Mouse (Mus musculus): Measurements from ENCODE around the gene Gpatch2. TPM values are rescaled to one million over a fixed set of nuclear protein-coding genes. Genes with fewer than 3 reads are reported as not detected.

Gpatch2 gene
- polyA plus RNA-seq, 1 experiment from 2014 or later: 5.7 TPM

DNA sequence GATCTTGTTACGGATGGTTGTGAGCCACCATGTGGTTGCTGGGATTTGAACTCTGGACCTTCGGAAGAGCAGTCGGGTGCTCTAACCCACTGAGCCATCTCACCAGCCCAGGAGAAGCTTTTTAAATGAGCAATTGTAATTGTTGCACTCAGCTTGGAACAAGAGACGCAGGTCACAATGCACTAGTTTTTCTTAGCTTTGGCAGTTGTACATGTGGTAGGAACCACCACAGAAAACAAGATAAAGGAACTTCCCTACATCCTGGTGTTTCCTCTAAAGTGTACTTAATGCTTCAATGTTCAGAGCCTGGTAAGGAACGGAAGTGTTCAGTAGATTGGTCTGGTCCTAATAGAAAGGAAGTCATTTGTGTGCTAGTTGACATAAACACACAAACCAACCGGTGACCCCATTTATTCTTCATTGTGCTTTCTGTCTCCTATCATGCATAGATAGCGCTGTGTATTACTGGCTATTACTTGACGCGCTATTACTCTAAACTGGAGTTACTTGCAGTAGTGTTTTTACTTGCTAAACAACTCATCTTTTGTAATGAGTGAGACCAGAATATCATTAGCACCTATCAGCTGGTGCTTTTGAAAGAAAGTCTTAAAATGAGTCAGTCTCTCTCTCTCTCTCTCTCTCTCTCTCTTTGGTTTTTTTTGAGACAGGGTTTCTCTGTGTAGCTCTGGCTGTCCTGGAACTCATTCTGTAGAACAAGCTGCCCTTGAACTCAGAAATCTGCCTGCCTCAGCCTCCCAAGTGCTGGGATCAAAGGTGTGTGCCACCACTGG is 1.5 kb downstream of the Gpatch2 start:
- Histone ChIP-seq H3K4me2 (ENCODE audit: low read depth, low read length) (no peak overlapping the region), H3K36me3 (ENCODE audit: control insufficient read depth, insufficient read depth) (no peaks in the 10 kb centered on the region), H3K27ac (ENCODE audit: low read length) (no peak overlapping the region), H3K9ac (ENCODE audit: low read depth, low read length) (no peak overlapping the region), H3K9me3 (replicated peaks; ENCODE audit: control insufficient read depth, low read length) (no peaks in the 10 kb centered on the region), H3K4me1 (ENCODE audit: control insufficient read depth, low read depth, low read length) (no peaks in the 10 kb centered on the region), H3K4me3 (ENCODE audit: low read depth, low read length) (no peak overlapping the region), H3K27me3 (ENCODE audit: control insufficient read depth, insufficient read depth, low read depth, low read length) (no peaks in the 10 kb centered on the region)
- ATAC-seq (ENCODE audit: low read depth): no peak
- WGBS (ENCODE audit: insufficient replicate concordance): 42% methylated on average over 9 of the region's 9 CpGs

GRCm38 (mm10) chr1:187220756-187221155 is 5.4 kb downstream of the Gpatch2 start:
- ATAC-seq (ENCODE audit: low read depth): no peak
- no peaks in the 10 kb centered on the region for H3K4me1 ChIP-seq (ENCODE audit: control insufficient read depth, low read depth, low read length)
- no peak overlapping the region for H3K4me2 ChIP-seq (ENCODE audit: low read depth, low read length)
- whole genome bisulfite sequencing (ENCODE audit: insufficient replicate concordance): 62% methylated on average over 6 of the region's 6 CpGs
- no peak overlapping the region for H3K9ac ChIP-seq (ENCODE audit: low read depth, low read length)
- H3K27ac ChIP-seq (ENCODE audit: low read length): no peak overlapping the region
- H3K27me3 ChIP-seq (ENCODE audit: control insufficient read depth, insufficient read depth, low read depth, low read length): no peaks in the 10 kb centered on the region
- H3K36me3 ChIP-seq (ENCODE audit: control insufficient read depth, insufficient read depth): no peaks in the 10 kb centered on the region
- H3K9me3 ChIP-seq (replicated peaks; ENCODE audit: control insufficient read depth, low read length): no peaks in the 10 kb centered on the region
- H3K4me3 ChIP-seq (ENCODE audit: low read depth, low read length): no peak overlapping the region

GRCm38 (mm10) chr1:187226328-187227025 is 11.2 kb downstream of the Gpatch2 start:
- Histone ChIP-seq H3K4me3 (ENCODE audit: low read depth, low read length) (no peak overlapping the region), H3K4me1 (ENCODE audit: control insufficient read depth, low read depth, low read length) (peaks cover 3% of the 10 kb centered on the region; the same call in 1 of the 2 replicates), H3K9ac (ENCODE audit: low read depth, low read length) (no peak overlapping the region), H3K9me3 (replicated peaks; ENCODE audit: control insufficient read depth, low read length) (no peaks in the 10 kb centered on the region), H3K4me2 (ENCODE audit: low read depth, low read length) (no peak overlapping the region), H3K36me3 (ENCODE audit: control insufficient read depth, insufficient read depth) (no peaks in the 10 kb centered on the region; the same call in 1 of the 2 replicates), H3K27ac (ENCODE audit: low read length) (peak overlapping the region; percentile 30; the same call in 1 of the 2 replicates), H3K27me3 (ENCODE audit: control insufficient read depth, insufficient read depth, low read depth, low read length) (no peaks in the 10 kb centered on the region)
- ATAC-seq (ENCODE audit: low read depth): peak; percentile 62
- WGBS (ENCODE audit: insufficient replicate concordance): 47% methylated on average over 11 of the region's 11 CpGs

- ATAC-seq (ENCODE audit: low read depth): no peak
- Histone ChIP-seq H3K27ac (ENCODE audit: low read length) (no peak overlapping the region), H3K36me3 (ENCODE audit: control insufficient read depth, insufficient read depth) (no peaks in the 10 kb centered on the region; the same call in 1 of the 2 replicates), H3K4me1 (ENCODE audit: control insufficient read depth, low read depth, low read length) (peaks cover 3% of the 10 kb centered on the region; the same call in 1 of the 2 replicates), H3K9ac (ENCODE audit: low read depth, low read length) (no peak overlapping the region), H3K4me2 (ENCODE audit: low read depth, low read length) (no peak overlapping the region), H3K9me3 (replicated peaks; ENCODE audit: control insufficient read depth, low read length) (no peaks in the 10 kb centered on the region), H3K27me3 (ENCODE audit: control insufficient read depth, insufficient read depth, low read depth, low read length) (no peaks in the 10 kb centered on the region), H3K4me3 (ENCODE audit: low read depth, low read length) (no peak overlapping the region)
- 67% methylated on average over 13 of the region's 13 CpGs for WGBS (ENCODE audit: insufficient replicate concordance)
Observed at GRCm38 (mm10) chr1:187228414-187229146, 13.3 kb downstream of the Gpatch2 start.

DNA sequence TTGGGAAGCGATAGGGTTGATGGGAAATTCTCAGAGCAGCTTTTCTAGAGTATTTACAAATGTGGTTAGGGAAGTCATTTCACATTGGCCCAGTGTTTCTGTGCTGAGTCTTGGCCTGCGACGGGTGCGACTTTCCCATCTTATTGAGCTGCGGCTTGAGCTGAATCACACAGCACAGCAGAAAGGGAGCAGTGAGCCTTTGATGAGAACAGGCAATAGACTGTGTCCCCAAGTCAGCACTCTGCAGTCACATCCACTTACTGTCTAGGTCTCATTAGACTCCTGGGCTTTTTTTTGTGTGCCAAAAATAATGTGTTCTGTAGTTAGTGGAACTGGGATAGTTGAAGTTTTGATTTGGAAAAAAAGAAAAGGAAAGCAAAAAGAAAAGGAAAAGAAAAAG is 14.9 kb downstream of the Gpatch2 start:
- H3K4me2 ChIP-seq (ENCODE audit: low read depth, low read length): no peak overlapping the region
- WGBS (ENCODE audit: insufficient replicate concordance): 82% methylated on average over 5 of the region's 5 CpGs
- no peak overlapping the region for H3K4me3 ChIP-seq (ENCODE audit: low read depth, low read length)
- no peaks in the 10 kb centered on the region for H3K9me3 ChIP-seq (replicated peaks; ENCODE audit: control insufficient read depth, low read length)
- H3K36me3 ChIP-seq (ENCODE audit: control insufficient read depth, insufficient read depth): no peaks in the 10 kb centered on the region; the same call in 1 of the 2 replicates
- H3K27me3 ChIP-seq (ENCODE audit: control insufficient read depth, insufficient read depth, low read depth, low read length): no peaks in the 10 kb centered on the region
- no peak overlapping the region for H3K9ac ChIP-seq (ENCODE audit: low read depth, low read length)
- H3K27ac ChIP-seq (ENCODE audit: low read length): no peak overlapping the region
- H3K4me1 ChIP-seq (ENCODE audit: control insufficient read depth, low read depth, low read length): peaks cover 3% of the 10 kb centered on the region; the same call in 1 of the 2 replicates
- no peak for ATAC-seq (ENCODE audit: low read depth)

DNA sequence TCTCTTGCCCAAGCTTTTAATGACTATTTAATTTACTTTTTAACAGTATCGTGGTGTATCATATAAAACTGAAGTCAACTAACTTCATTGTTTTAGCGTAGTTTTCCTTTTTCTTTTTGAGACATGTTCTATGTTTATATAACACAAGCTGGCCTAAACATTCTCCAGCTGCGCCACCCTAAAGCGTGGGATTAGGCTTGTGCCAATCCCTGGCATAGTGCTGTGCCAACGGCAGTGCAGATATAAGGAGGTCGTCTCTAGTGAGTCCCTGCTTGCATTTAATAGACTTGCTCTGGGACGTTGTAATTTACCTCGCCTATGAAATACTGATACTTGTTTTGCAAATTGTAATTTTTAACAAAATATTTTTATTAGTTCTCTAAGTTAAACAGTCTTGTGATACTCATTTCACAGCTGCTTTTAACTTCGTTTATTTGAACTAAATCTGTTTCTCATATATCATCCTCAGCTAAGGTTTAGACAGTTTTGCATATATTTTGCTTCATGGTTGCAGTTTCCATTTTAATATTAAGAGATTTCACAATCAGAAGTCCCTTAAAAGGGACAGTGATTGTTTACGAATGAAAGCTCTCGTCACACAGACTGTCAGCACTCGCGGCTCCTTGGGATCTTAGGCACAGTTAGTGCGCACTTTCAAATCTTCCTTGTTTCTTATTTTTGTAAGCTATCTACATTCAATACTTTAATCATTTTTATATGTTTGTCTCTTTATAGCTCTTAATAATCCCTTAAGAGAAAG is 17.1 kb downstream of the Gpatch2 start:
- no peak for ATAC-seq (ENCODE audit: low read depth)
- peaks cover 3% of the 10 kb centered on the region; the same call in 1 of the 2 replicates for H3K4me1 ChIP-seq (ENCODE audit: control insufficient read depth, low read depth, low read length)
- H3K36me3 ChIP-seq (ENCODE audit: control insufficient read depth, insufficient read depth): no peaks in the 10 kb centered on the region; the same call in 1 of the 2 replicates
- no peaks in the 10 kb centered on the region for H3K9me3 ChIP-seq (replicated peaks; ENCODE audit: control insufficient read depth, low read length)
- H3K4me2 ChIP-seq (ENCODE audit: low read depth, low read length): no peak overlapping the region
- H3K27me3 ChIP-seq (ENCODE audit: control insufficient read depth, insufficient read depth, low read depth, low read length): no peaks in the 10 kb centered on the region
- H3K27ac ChIP-seq (ENCODE audit: low read length): no peak overlapping the region
- H3K9ac ChIP-seq (ENCODE audit: low read depth, low read length): no peak overlapping the region
- 80% methylated on average over 14 of the region's 14 CpGs for WGBS (ENCODE audit: insufficient replicate concordance)
- no peak overlapping the region for H3K4me3 ChIP-seq (ENCODE audit: low read depth, low read length)

GRCm38 (mm10) chr1:187232996-187233615 is 17.8 kb downstream of the Gpatch2 start:
- H3K4me3 ChIP-seq (ENCODE audit: low read depth, low read length): no peak overlapping the region
- H3K4me1 ChIP-seq (ENCODE audit: control insufficient read depth, low read depth, low read length): no peaks in the 10 kb centered on the region
- no peak overlapping the region for H3K27ac ChIP-seq (ENCODE audit: low read length)
- no peak overlapping the region for H3K9ac ChIP-seq (ENCODE audit: low read depth, low read length)
- no peaks in the 10 kb centered on the region for H3K27me3 ChIP-seq (ENCODE audit: control insufficient read depth, insufficient read depth, low read depth, low read length)
- no peak overlapping the region for H3K4me2 ChIP-seq (ENCODE audit: low read depth, low read length)
- WGBS (ENCODE audit: insufficient replicate concordance): 81% methylated on average over 7 of the region's 7 CpGs
- no peak for ATAC-seq (ENCODE audit: low read depth)
- no peaks in the 10 kb centered on the region for H3K9me3 ChIP-seq (replicated peaks; ENCODE audit: control insufficient read depth, low read length)
- no peaks in the 10 kb centered on the region; the same call in 1 of the 2 replicates for H3K36me3 ChIP-seq (ENCODE audit: control insufficient read depth, insufficient read depth)

DNA sequence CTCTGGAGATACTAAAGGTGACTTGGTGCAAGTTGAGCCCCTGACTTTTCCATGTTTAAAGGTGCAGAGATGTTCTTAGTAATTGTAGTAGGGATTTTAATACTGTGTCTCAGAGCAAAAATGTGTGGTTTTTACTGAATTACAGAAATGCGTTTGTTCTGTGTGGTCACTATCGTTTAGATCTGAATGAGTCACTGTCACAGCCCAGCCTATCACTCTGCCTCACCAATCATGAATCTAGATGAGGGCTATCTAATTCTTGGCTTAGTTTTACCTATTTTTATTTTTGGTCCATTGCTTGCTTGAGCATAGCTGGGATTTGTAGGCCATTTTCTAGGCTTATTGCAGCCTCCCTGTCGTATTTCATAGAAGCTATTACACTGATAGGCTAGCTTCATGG is 19.9 kb downstream of the Gpatch2 start:
- WGBS (ENCODE audit: insufficient replicate concordance): 66% methylated on average over 3 of the region's 3 CpGs
- H3K27ac ChIP-seq (ENCODE audit: low read length): no peak overlapping the region
- no peaks in the 10 kb centered on the region for H3K4me1 ChIP-seq (ENCODE audit: control insufficient read depth, low read depth, low read length)
- H3K9me3 ChIP-seq (replicated peaks; ENCODE audit: control insufficient read depth, low read length): no peaks in the 10 kb centered on the region
- no peak overlapping the region for H3K4me2 ChIP-seq (ENCODE audit: low read depth, low read length)
- no peak overlapping the region for H3K9ac ChIP-seq (ENCODE audit: low read depth, low read length)
- H3K36me3 ChIP-seq (ENCODE audit: control insufficient read depth, insufficient read depth): no peaks in the 10 kb centered on the region
- no peak for ATAC-seq (ENCODE audit: low read depth)
- H3K27me3 ChIP-seq (ENCODE audit: control insufficient read depth, insufficient read depth, low read depth, low read length): no peaks in the 10 kb centered on the region
- H3K4me3 ChIP-seq (ENCODE audit: low read depth, low read length): no peak overlapping the region
